Mouse (Mus musculus): ENCODE data around the gene Dgka. TPM values are rescaled to one million over a fixed set of nuclear protein-coding genes. Genes with fewer than 3 reads are reported as not detected.
A peak's percentile ranks its signal among the peaks of the same experiment; 100 is the strongest.

Gene Dgka
- polyA plus RNA-seq (2012; fragmentation: generic; extraction: Trizol), result 13.2 TPM

DNA sequence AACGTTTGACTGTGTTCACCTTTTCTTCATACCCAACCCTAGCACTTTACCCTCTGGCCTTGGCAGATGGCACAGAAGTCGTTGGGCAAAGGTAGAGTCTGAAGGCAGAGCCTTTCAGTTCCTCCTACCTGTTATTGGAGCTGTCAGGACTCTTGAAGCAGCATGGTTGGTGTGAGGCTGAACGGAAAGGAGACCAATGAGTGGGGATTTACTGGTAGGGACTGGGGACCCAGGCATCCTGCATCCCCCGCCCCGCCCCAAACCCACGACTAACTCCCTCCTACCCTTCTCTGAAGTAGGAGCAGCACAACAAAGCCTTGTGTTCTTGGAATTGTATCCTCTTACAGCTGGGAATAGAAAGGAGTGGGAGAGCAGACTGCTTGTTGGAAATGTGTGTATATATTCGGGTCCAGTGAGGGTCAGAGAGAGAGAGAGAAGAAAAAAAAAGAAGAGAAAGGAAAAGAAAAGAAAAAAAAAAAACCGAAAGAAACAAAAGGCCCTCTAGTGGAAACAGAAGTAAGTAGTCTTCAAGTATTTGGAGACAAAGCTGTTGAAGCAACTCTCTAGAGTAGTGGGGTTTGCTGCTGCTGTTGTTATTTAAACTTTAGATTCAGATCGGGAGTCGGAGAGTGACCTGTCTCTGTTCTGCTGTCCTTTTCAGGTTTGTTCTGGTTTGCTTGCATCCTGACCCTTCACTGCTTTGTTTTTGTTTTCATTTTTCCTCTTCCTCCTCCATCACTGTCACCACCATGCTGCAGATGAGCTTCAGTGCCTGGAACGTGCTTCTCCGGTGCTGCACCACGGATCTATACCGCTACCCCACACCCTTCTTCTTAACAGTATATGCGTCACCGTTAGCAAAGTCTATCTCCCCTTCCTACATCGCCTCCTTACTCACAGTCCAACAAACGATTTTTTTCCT, at the start of gene Dgka:
Gene Dgka (minus strand): TSS at position 176 of the 922 bp plus-strand sequence.
- Histone ChIP-seq H3K27me3 (ENCODE audit: control insufficient read depth, insufficient read depth, insufficient read length) (no peaks in the 10 kb centered on the region), H3K79me2 (ENCODE audit: control insufficient read depth, insufficient read depth) (peaks cover 15% of the 10 kb centered on the region), H3K4me2 (ENCODE audit: low read depth) (peak within 1 kb of the TSS; percentile 84), H3ac (ENCODE audit: control insufficient read depth, insufficient read length) (peak within 1 kb of the TSS; percentile 28), H3K36me3 (ENCODE audit: control insufficient read depth, insufficient read depth) (no peaks in the 10 kb centered on the region), H3K4me3 (peak within 1 kb of the TSS; percentile 48)
- no peak for TF ChIP-seq CEBPB (IDR thresholded peaks at IDR 0.05; ENCODE audit: insufficient read depth, poor library complexity, severe bottlenecking)
- TF ChIP-seq TCF12 (IDR thresholded peaks at IDR 0.05; ENCODE audit: insufficient read depth, poor library complexity, severe bottlenecking), result no peak
- no peak for TF ChIP-seq MYOG (IDR thresholded peaks at IDR 0.05; ENCODE audit: control insufficient read depth in 1 of 3, insufficient read depth in 1 of 3, insufficient read length in 2 of 3, low read depth in 2 of 3)
- no peak for TF ChIP-seq USF1 (IDR thresholded peaks at IDR 0.05; ENCODE audit: low read depth)
- no peak for TF ChIP-seq MYOD1 (IDR thresholded peaks at IDR 0.05; ENCODE audit: control insufficient read depth in 1 of 3, insufficient read length in 2 of 3, low read depth in 2 of 3)
- TF ChIP-seq REST (IDR thresholded peaks at IDR 0.05; ENCODE audit: insufficient read depth, insufficient read length), result no peak
- no peak for TF ChIP-seq E2F4 (IDR thresholded peaks at IDR 0.05; ENCODE audit: insufficient read depth)
- TF ChIP-seq MAX (IDR thresholded peaks at IDR 0.05; ENCODE audit: low read depth), result no peak
- TF ChIP-seq TCF3 (IDR thresholded peaks at IDR 0.05; ENCODE audit: insufficient read length, low read depth), result no peak
- no peak for TF ChIP-seq POLR2AphosphoS2 (IDR thresholded peaks at IDR 0.05; ENCODE audit: insufficient read length, low read depth)
- no peak for TF ChIP-seq SRF (IDR thresholded peaks at IDR 0.05; ENCODE audit: control insufficient read depth, insufficient read length, low read depth)
- TF ChIP-seq POLR2A (IDR thresholded peaks at IDR 0.05; ENCODE audit: insufficient read length, low read depth), result no peak

- TF ChIP-seq SRF (IDR thresholded peaks at IDR 0.05; ENCODE audit: control insufficient read depth, insufficient read length, low read depth) (no peak), USF1 (IDR thresholded peaks at IDR 0.05; ENCODE audit: low read depth) (no peak), POLR2AphosphoS2 (IDR thresholded peaks at IDR 0.05; ENCODE audit: insufficient read length, low read depth) (no peak), REST (IDR thresholded peaks at IDR 0.05; ENCODE audit: insufficient read depth, insufficient read length) (no peak), MYOD1 (IDR thresholded peaks at IDR 0.05; ENCODE audit: control insufficient read depth in 1 of 3, insufficient read length in 2 of 3, low read depth in 2 of 3) (no peak), POLR2A (IDR thresholded peaks at IDR 0.05; ENCODE audit: insufficient read length, low read depth) (no peak), TCF3 (IDR thresholded peaks at IDR 0.05; ENCODE audit: insufficient read length, low read depth) (no peak), MYOG (IDR thresholded peaks at IDR 0.05; ENCODE audit: control insufficient read depth in 1 of 3, insufficient read depth in 1 of 3, insufficient read length in 2 of 3, low read depth in 2 of 3) (no peak)
- Histone ChIP-seq H3K36me3 (ENCODE audit: control insufficient read depth, insufficient read depth) (peaks cover 3% of the 10 kb centered on the region), H3K27me3 (ENCODE audit: control insufficient read depth, insufficient read depth, insufficient read length) (no peaks in the 10 kb centered on the region), H3K79me2 (ENCODE audit: control insufficient read depth, insufficient read depth) (no peaks in the 10 kb centered on the region), H3ac (ENCODE audit: control insufficient read depth, insufficient read length) (no peak overlapping the region), H3K4me2 (ENCODE audit: low read depth) (no peak overlapping the region), H3K4me3 (no peak overlapping the region)
Measured at GRCm38 (mm10) chr10:128794391-128794790, 49.7 kb upstream of the Dgka start.

DNA sequence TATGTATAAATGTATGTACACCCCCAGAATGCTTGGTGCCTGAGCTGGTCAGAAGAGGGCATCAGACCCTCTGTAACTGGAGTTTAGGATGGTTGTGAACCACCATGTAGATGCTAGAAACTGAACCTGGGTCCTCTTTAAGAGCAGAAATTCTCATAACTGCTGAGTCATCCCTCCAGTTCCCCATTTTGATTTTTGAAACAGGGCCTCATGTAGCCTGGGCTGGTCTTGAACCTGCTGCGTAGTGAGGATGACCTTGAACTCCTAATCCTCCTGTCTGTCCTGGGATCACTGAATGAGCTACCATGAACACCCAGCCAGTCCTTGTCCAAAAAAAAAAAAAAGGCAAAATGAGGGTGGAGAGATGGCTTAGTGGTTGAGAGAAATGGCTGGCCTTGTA, 48.6 kb upstream of the Dgka start:
- no peak overlapping the region for H3K4me3 ChIP-seq
- TF ChIP-seq TCF3 (IDR thresholded peaks at IDR 0.05; ENCODE audit: insufficient read length, low read depth), result no peak
- no peak for TF ChIP-seq SRF (IDR thresholded peaks at IDR 0.05; ENCODE audit: control insufficient read depth, insufficient read length, low read depth)
- TF ChIP-seq CEBPB (IDR thresholded peaks at IDR 0.05; ENCODE audit: insufficient read depth, poor library complexity, severe bottlenecking), result no peak
- TF ChIP-seq POLR2A (IDR thresholded peaks at IDR 0.05; ENCODE audit: insufficient read length, low read depth), result no peak
- no peak for TF ChIP-seq MYOD1 (IDR thresholded peaks at IDR 0.05; ENCODE audit: control insufficient read depth in 1 of 3, insufficient read length in 2 of 3, low read depth in 2 of 3)
- TF ChIP-seq MYOG (IDR thresholded peaks at IDR 0.05; ENCODE audit: control insufficient read depth in 1 of 3, insufficient read depth in 1 of 3, insufficient read length in 2 of 3, low read depth in 2 of 3), result no peak
- TF ChIP-seq MAX (IDR thresholded peaks at IDR 0.05; ENCODE audit: low read depth), result no peak
- no peak for TF ChIP-seq E2F4 (IDR thresholded peaks at IDR 0.05; ENCODE audit: insufficient read depth)
- TF ChIP-seq POLR2AphosphoS2 (IDR thresholded peaks at IDR 0.05; ENCODE audit: insufficient read length, low read depth), result no peak
- no peak for TF ChIP-seq REST (IDR thresholded peaks at IDR 0.05; ENCODE audit: insufficient read depth, insufficient read length)
- no peak for TF ChIP-seq TCF12 (IDR thresholded peaks at IDR 0.05; ENCODE audit: insufficient read depth, poor library complexity, severe bottlenecking)
- no peak for TF ChIP-seq USF1 (IDR thresholded peaks at IDR 0.05; ENCODE audit: low read depth)

DNA sequence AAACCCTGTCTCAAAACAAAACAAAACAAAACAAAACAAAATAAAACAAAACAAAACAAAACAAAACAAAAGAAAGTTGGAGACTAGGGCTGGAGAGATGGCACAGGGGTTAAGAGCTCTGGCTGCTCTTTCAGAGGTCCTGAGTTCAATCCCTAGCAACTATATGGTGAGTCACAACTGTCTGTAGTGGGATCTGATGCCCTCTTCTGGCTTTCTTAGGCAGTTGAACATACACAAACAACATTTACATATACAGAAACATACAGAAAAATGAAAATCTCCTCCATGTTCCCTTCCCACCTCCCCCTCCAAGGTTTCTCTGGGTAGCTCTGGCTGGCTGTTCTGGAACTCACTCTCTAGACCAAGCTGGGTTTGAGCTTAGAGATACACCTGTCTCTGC, 47.4 kb upstream of the Dgka start:
- Histone ChIP-seq H3K79me2 (ENCODE audit: control insufficient read depth, insufficient read depth) (no peaks in the 10 kb centered on the region), H3K4me3 (no peak overlapping the region), H3K27me3 (ENCODE audit: control insufficient read depth, insufficient read depth, insufficient read length) (no peaks in the 10 kb centered on the region), H3ac (ENCODE audit: control insufficient read depth, insufficient read length) (no peak overlapping the region), H3K4me2 (ENCODE audit: low read depth) (peak overlapping the region; percentile 3), H3K36me3 (ENCODE audit: control insufficient read depth, insufficient read depth) (no peaks in the 10 kb centered on the region)
- no peak for TF ChIP-seq REST (IDR thresholded peaks at IDR 0.05; ENCODE audit: insufficient read depth, insufficient read length)

More for the DNA sequence above, 48.6 kb upstream of the Dgka start:
- no peaks in the 10 kb centered on the region for H3K27me3 ChIP-seq (ENCODE audit: control insufficient read depth, insufficient read depth, insufficient read length)
- H3K36me3 ChIP-seq (ENCODE audit: control insufficient read depth, insufficient read depth), result no peaks in the 10 kb centered on the region
- H3K79me2 ChIP-seq (ENCODE audit: control insufficient read depth, insufficient read depth), result no peaks in the 10 kb centered on the region
- no peak overlapping the region for H3K4me2 ChIP-seq (ENCODE audit: low read depth)
- no peak overlapping the region for H3ac ChIP-seq (ENCODE audit: control insufficient read depth, insufficient read length)
